Mouse (Mus musculus) left cerebral cortex, adult 2 months (tissue): Measurements from ENCODE around the gene Adamts1. TPM values are rescaled to one million over a fixed set of nuclear protein-coding genes. Genes with fewer than 3 reads are reported as not detected.

ENCODE experiments used
- DNase-seq, 2 experiments: peaks; one replicate each; pipeline ENCODE4 v3.0.0; 2021 to 2022; ENCODE audit warnings: low spot score in 2 of 2, mixed read lengths in 1 of 2; ENCODE audit errors: extremely low spot score in 1 of 2
- H3K27ac ChIP-seq: fragments of 200-600 bp; 2 replicates; pipeline ENCODE4 v1.8.1; 2022
- H3K4me3 ChIP-seq: fragments of 200-600 bp; 2 replicates; pipeline ENCODE4 v1.8.1; 2022
- CTCF ChIP-seq: fragments of 200-600 bp; IDR thresholded peaks from 2 replicates; pipeline ENCODE4 v1.8.1; 2022; ENCODE audit warnings: antibody characterized with exemption, mild to moderate bottlenecking, moderate library complexity
- intact Hi-C: fragments of 180-260 bp; cut with DNase I; formaldehyde crosslinking; loops from one replicate; pipeline ENCODE4 v1.15.1; 2025
- long read RNA-seq, 2 experiments: library from polyadenylated mRNA; stranded (forward); transcript quantifications; one replicate each; pipeline ENCODE4 v2.0.0; 2021; ENCODE audit warnings: borderline mapping rate in 2 of 2
- total RNA-seq, 2 experiments: library from RNA; stranded (reverse); gene quantifications; 2 replicates each; pipeline ENCODE4 v1.2.3; 2021

The Adamts1 gene
- total RNA-seq: 10 to 100 TPM; 10.3 to 12.1 TPM
- long read RNA-seq, experiment 1, full-length matches to known transcripts: 25 of 29 reads
- long read RNA-seq, experiment 1, partial matches to known transcripts: 2 of 29 reads
- long read RNA-seq, experiment 1, other reads (novel, unspliced or antisense): 2 of 29 reads
- long read RNA-seq, experiment 2, full-length matches to known transcripts: 27 of 30 reads
- long read RNA-seq, experiment 2, partial matches to known transcripts: 0 of 30 reads
- long read RNA-seq, experiment 2, other reads (novel, unspliced or antisense): 3 of 30 reads

- intact Hi-C loops: loop anchor here (2.0 kb wide), 1 partner anchor 1592 kb away; no protein-coding TSS in a partner anchor
- peak; percentile 12 for TF ChIP-seq CTCF
- peak within 1 kb of the TSS; percentile 78 for H3K27ac ChIP-seq
- peak within 1 kb of the TSS; percentile 69 for H3K4me3 ChIP-seq
- peak; percentile 67 to 70 for DNase-seq
Measured at GRCm38 (mm10) chr16:85802954-85803353, at the start of gene Adamts1. Adamts1 (minus strand) TSS chr16:85803113.

DNA sequence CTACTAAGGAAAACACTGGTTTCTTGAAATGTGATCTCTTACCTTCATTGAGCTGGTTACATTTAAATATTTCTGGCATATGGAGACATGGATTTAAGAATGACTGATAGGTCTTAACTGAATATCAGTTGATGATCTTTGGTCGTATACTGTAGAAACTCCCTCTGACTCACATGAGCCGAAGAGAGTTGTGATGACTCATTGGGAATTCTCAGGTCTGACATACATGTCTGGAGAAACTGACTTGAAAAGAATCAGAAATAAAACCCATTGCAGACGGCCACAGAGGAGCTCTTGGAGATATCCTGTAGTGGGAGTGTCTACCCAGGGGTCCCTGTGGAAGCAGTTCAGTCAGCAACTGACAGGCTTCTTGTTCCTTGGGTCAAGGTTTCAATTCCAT lies 24.2 kb upstream of the Adamts1 start:
- intact Hi-C loops: no loop called here
- DNase-seq: no peak
- no peak for TF ChIP-seq CTCF
- Histone ChIP-seq H3K4me3 (no peak overlapping the region), H3K27ac (no peak overlapping the region)

- Histone ChIP-seq H3K27ac (no peak overlapping the region), H3K4me3 (no peak overlapping the region)
- no peak for DNase-seq
- intact Hi-C loops: no loop called here
- TF ChIP-seq CTCF: no peak
Measured at GRCm38 (mm10) chr16:85822330-85822916, 19.5 kb upstream of the Adamts1 start.

DNA sequence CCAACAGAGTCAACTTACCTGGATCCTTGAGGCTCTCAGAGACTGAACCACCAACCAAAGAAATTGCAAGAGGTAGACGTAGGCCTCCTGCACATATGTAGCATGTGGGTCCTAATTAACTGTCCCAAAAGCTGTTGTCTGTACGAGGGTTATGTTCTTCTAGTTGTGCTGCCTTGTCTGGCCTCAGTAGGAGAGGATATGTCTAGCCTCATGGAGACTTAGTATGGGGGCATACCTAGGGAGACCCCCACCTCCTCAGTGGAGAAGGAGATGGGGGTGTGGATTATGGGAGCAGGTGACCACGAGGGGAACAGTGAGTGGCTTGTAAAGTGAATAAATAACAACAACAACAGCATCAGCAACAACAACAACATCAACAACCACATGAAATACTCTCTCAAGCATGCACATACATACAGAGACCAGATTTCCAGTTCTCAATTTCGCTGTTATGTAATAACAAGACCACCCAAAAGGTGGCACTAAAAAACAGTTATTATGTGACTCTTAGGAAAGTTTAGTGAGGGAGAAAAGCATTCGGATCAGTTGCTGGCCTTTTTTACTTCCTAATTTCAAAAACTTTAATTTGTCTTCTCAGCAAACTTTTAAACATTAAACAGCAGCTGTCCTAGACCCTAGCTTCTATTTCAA lies 17.0 kb upstream of the Adamts1 start:
- no peak for DNase-seq
- intact Hi-C loops: no loop called here
- no peak overlapping the region for H3K4me3 ChIP-seq
- H3K27ac ChIP-seq: no peak overlapping the region
- TF ChIP-seq CTCF: peak; percentile 25

- no peak for TF ChIP-seq CTCF
Measured at GRCm38 (mm10) chr16:85814116-85814515, 11.2 kb upstream of the Adamts1 start.

DNA sequence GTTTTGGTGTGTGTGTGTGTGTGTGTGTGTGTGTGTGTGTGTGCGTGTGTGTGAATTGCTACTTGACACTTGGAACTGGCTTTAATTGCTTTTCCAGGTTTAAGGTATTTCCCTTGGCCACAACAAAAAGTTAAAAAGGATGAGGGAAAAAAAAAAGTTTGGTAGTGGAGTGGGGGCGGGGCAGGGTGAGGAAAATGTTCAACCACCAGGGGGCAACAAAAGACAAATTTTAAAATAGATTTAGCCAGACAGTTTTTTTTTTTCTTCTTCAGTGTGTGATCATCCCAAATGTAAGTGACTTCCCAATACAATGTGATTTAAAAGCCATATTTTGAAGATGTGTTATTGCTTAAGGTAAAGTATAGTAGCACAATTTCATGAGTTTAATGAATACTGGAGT lies 4.7 kb upstream of the Adamts1 start:
- H3K27ac ChIP-seq: no peak overlapping the region
- DNase-seq: peak; percentile 53 to 58
- intact Hi-C loops: loop anchor here (1.0 kb wide), 4 partner anchors 495 to 1075 kb away; no protein-coding TSS in a partner anchor
- TF ChIP-seq CTCF: peak; percentile 68
- no peak overlapping the region for H3K4me3 ChIP-seq

More at GRCm38 (mm10) chr16:85814116-85814515, 11.2 kb upstream of the Adamts1 start:
- intact Hi-C loops: no loop called here
- Histone ChIP-seq H3K27ac (no peak overlapping the region), H3K4me3 (no peak overlapping the region)
- DNase-seq: no peak

GRCm38 (mm10) chr16:85807072-85807471 lies 4.2 kb upstream of the Adamts1 start:
- peak; percentile 93 for TF ChIP-seq CTCF
- DNase-seq: peak; percentile 35 to 47
- no peak overlapping the region for H3K4me3 ChIP-seq
- H3K27ac ChIP-seq: no peak overlapping the region
- intact Hi-C loops: loop anchor here (1.0 kb wide), 4 partner anchors 495 to 1075 kb away; no protein-coding TSS in a partner anchor

- no peak overlapping the region for H3K27ac ChIP-seq
- intact Hi-C loops: no loop called here
- no peak overlapping the region for H3K4me3 ChIP-seq
- no peak for DNase-seq
- no peak for TF ChIP-seq CTCF
Measured at GRCm38 (mm10) chr16:85805581-85805980, 2.7 kb upstream of the Adamts1 start.

DNA sequence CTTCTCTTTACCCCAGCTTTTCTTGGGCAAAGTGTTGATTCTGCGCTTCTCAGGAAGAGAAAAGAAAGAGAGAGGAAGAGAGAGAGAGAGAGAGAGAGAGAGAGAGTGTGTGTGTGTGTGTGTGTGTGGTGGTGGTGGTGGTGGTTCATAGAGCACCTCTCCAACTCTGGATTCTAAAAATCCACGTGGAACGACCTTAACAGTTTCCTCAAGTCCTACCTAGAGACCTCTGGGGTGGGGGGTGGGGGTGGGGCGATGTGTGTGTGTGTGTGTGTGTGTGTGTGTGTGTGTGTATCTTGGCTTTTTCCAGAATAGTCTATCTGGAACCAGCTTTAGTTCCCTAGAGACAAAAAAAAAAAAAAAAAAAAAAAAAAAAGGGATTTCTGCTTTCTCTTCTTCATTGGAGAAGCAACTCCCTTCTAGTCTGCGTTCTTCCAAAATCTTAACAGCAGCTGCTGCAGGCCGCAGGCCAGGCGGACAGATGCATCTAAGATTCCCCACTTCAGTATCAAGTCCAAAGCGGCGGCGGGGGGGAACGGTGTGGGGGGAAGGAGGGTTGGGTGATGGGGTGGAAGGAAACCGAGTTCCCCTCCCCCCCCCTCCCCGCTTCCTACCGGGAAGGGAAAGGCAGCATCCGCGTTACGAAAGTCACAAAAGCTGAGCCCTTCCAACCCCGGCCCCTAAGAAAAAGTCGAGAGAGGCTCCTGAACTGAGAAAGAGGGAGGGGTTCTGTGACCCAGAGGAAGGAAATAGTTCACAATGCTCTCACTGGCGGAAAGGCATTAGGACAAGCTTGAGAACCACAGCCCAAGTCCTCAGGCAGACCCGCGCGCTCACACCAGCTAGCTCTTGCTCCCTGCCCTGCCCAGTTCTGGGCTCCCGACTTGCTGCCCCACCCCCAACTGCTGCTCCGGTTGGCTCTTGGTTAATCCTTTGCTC lies 969 bp upstream of the Adamts1 start:
- no peak for TF ChIP-seq CTCF
- peak overlapping the region; percentile 78 for H3K27ac ChIP-seq
- intact Hi-C loops: loop anchor here (2.0 kb wide), 1 partner anchor 1591 kb away; no protein-coding TSS in a partner anchor
- peak; percentile 33 to 35 for DNase-seq
- H3K4me3 ChIP-seq: peak overlapping the region; percentile 69

DNA sequence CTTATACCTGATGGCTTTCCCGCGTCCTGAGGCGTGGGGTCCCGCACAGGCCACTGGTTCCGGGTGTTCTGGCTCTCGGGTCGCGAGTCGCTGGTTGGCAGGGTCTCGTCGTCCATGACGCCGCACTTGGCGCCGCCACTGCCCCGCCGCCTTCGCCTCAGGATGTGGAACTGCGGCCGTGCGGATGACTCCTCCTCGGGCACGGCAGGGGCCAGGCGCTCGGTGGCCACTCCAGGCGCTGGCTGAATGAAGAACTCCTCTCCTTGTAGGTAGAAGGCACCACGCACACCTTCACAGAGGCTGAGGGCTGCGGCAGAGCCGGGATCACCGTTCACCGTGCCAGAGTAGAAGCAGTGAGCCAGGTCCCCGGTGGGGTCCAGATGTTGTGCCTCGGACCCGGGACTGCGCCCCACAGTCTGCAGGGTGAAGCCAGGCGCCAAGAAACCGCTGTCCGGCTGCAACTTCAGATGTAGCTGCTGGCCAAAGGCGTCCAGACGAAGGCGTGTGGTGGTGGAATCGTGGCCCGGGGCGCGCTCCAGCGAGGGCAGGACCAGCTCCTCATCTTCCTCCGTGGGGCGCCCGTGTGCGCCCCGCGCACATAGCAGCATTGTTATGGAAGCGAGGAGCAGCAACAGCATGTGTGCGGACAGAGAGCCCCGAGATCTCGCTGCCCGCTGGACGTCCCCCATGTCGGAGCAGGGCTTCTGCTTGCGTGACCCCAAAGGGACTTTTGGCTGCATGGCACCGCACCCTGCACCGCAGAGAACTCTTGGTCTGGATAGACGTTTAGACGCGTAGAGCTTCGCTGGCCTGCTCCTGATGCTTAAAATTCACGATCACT lies 722 bp downstream of the Adamts1 start:
- peak; percentile 24 to 34 for DNase-seq
- TF ChIP-seq CTCF: no peak
- H3K4me3 ChIP-seq: peak overlapping the region; percentile 69
- intact Hi-C loops: loop anchor here (2.0 kb wide), 1 partner anchor 1593 kb away; no protein-coding TSS in a partner anchor
- peak overlapping the region; percentile 78 for H3K27ac ChIP-seq
